Mouse (Mus musculus) limb, embryonic 14.5 days (tissue): Measurements from ENCODE around the gene Myo10. TPM values are rescaled to one million over a fixed set of nuclear protein-coding genes. Genes with fewer than 3 reads are reported as not detected.

ENCODE experiments used
- ATAC-seq: fragments of 200-750 bp; cut with Nextera tagmentation; 2 replicates; pipeline ENCODE4 v1.8.0; 2017; ENCODE audit warnings: low read depth, moderate number of reproducible peaks, moderate TSS enrichment; ENCODE audit not compliant: low FRiP score
- DNase-seq: peaks from one replicate; pipeline ENCODE4 v3.0.0-alpha.2; 2015; ENCODE audit warnings: low spot score
- H3K27ac ChIP-seq: fragments of 300-500 bp; sonication (generic); replicated peaks from 2 replicates; pipeline ENCODE4 v1.5.1; 2014; ENCODE audit warnings: low read depth, mild to moderate bottlenecking, low read length, moderate library complexity, mixed read lengths
- H3K27me3 ChIP-seq: fragments of 300-500 bp; sonication (generic); 2 replicates; pipeline ENCODE4 v1.6.1; 2014; ENCODE audit warnings: low read length, mixed read lengths; ENCODE audit not compliant: control insufficient read depth, insufficient read depth
- H3K36me3 ChIP-seq: fragments of 300-500 bp; sonication (generic); 2 replicates; pipeline ENCODE4 v1.6.1; 2014; ENCODE audit warnings: mild to moderate bottlenecking, low read length, moderate library complexity, mixed read lengths; ENCODE audit not compliant: control insufficient read depth, insufficient read depth
- H3K4me1 ChIP-seq: fragments of 300-500 bp; sonication (generic); 2 replicates; pipeline ENCODE4 v1.6.1; 2014; ENCODE audit warnings: antibody characterized with exemption, low read length, mixed read lengths; ENCODE audit not compliant: control insufficient read depth, insufficient read depth
- H3K4me2 ChIP-seq: fragments of 300-500 bp; sonication (generic); replicated peaks from 2 replicates; pipeline ENCODE4 v1.6.1; 2014; ENCODE audit warnings: low read depth, mild to moderate bottlenecking, low read length, moderate library complexity; ENCODE audit not compliant: severe bottlenecking
- H3K4me3 ChIP-seq: fragments of 300-500 bp; sonication (generic); replicated peaks from 2 replicates; pipeline ENCODE4 v1.5.1; 2014; ENCODE audit warnings: low read length
- H3K9ac ChIP-seq: fragments of 300-500 bp; sonication (generic); 2 replicates; pipeline ENCODE4 v1.6.1; 2014; ENCODE audit warnings: mild to moderate bottlenecking, low read depth, low read length, moderate library complexity; ENCODE audit not compliant: severe bottlenecking
- H3K9me3 ChIP-seq: fragments of 300-500 bp; sonication (generic); 2 replicates; pipeline ENCODE4 v1.6.1; 2016; ENCODE audit warnings: low read length; ENCODE audit not compliant: control insufficient read depth
- POLR2A ChIP-seq: fragments of 200-500 bp; IDR thresholded peaks from 2 replicates; pipeline ENCODE4 v1.8.0; 2012; ENCODE audit warnings: inconsistent platforms, mild to moderate bottlenecking, moderate library complexity, borderline replicate concordance; ENCODE audit not compliant: insufficient read depth, insufficient read length; ENCODE audit errors: extremely low read depth
- WGBS: fragments of 180-500 bp; shearing (Covaris S2); extraction: QIAGEN DNeasy Blood & Tissue Kit; methylation state at CpG from one replicate; pipeline ENCODE4 v1.1.7; 2014; 5-methylcytosine and 5-hydroxymethylcytosine counted together
- polyA plus RNA-seq, 2 experiments: library from polyadenylated mRNA; depleted of rRNA in 1 of 2; stranded (reverse) in 1 of 2; unstranded in 1 of 2; fragments of >200 nt; fragmentation: Nextera tagmentation in 1 of 2; extraction: Ambion mirVana in 1 of 2; gene quantifications; 2 replicates each; pipeline versions ENCODE4 v1.2.1 to v1.2.3; 2012 to 2014

Gene Myo10
- polyA plus RNA-seq, 2 experiments: 26.9 to 28.8 TPM

- H3K27me3 ChIP-seq: no peaks in the 10 kb centered on the region
- DNase-seq (no peak), ATAC-seq (no peak)
- no peak overlapping the region for H3K9ac ChIP-seq
- TF ChIP-seq POLR2A: no peak
- 68% methylated on average over 11 of the region's 11 CpGs for WGBS
- peaks cover 3% of the 10 kb centered on the region; the same call in 1 of the 2 replicates for H3K4me1 ChIP-seq
- no peak overlapping the region for H3K27ac ChIP-seq
- H3K36me3 ChIP-seq: peaks cover 18% of the 10 kb centered on the region
- no peak overlapping the region for H3K4me3 ChIP-seq
- no peaks in the 10 kb centered on the region for H3K9me3 ChIP-seq
- no peak overlapping the region for H3K4me2 ChIP-seq
Observed at GRCm38 (mm10) chr15:25751510-25751909, 129.2 kb downstream of the Myo10 start.

- no peaks in the 10 kb centered on the region for H3K27me3 ChIP-seq
- DNase-seq (peak; percentile 15), ATAC-seq (no peak)
- peaks cover 11% of the 10 kb centered on the region for H3K36me3 ChIP-seq
- no peak overlapping the region for H3K9ac ChIP-seq
- no peak overlapping the region for H3K27ac ChIP-seq
- TF ChIP-seq POLR2A: no peak
- H3K4me2 ChIP-seq: no peak overlapping the region
- WGBS: 50% methylated on average over 1 of the region's 1 CpGs
- H3K9me3 ChIP-seq: no peaks in the 10 kb centered on the region
- H3K4me1 ChIP-seq: peaks cover 3% of the 10 kb centered on the region; the same call in 1 of the 2 replicates
- no peak overlapping the region for H3K4me3 ChIP-seq
Observed at GRCm38 (mm10) chr15:25752597-25752996, 130.3 kb downstream of the Myo10 start.

- Histone ChIP-seq H3K27ac (no peak overlapping the region), H3K9me3 (no peaks in the 10 kb centered on the region), H3K4me2 (no peak overlapping the region), H3K27me3 (no peaks in the 10 kb centered on the region), H3K36me3 (peaks cover 11% of the 10 kb centered on the region), H3K4me3 (no peak overlapping the region), H3K9ac (no peak overlapping the region), H3K4me1 (peaks cover 3% of the 10 kb centered on the region; the same call in 1 of the 2 replicates)
- ATAC-seq (no peak), DNase-seq (no peak)
- no peak for TF ChIP-seq POLR2A
- WGBS: 49% methylated on average over 9 of the region's 9 CpGs
Observed at GRCm38 (mm10) chr15:25753003-25753402, 130.7 kb downstream of the Myo10 start.

GRCm38 (mm10) chr15:25753878-25754277 lies 131.6 kb downstream of the Myo10 start:
- H3K27ac ChIP-seq: no peak overlapping the region
- ATAC-seq (no peak), DNase-seq (no peak)
- no peak overlapping the region for H3K9ac ChIP-seq
- H3K4me1 ChIP-seq: peaks cover 3% of the 10 kb centered on the region; the same call in 1 of the 2 replicates
- H3K4me3 ChIP-seq: no peak overlapping the region
- TF ChIP-seq POLR2A: no peak
- no peak overlapping the region for H3K4me2 ChIP-seq
- H3K36me3 ChIP-seq: peaks cover 7% of the 10 kb centered on the region
- H3K9me3 ChIP-seq: no peaks in the 10 kb centered on the region
- H3K27me3 ChIP-seq: no peaks in the 10 kb centered on the region

- no peak for DNase-seq
- WGBS: 34% methylated on average over 13 of the region's 13 CpGs
- ATAC-seq: no peak
- H3K4me1 ChIP-seq: peaks cover 3% of the 10 kb centered on the region; the same call in 1 of the 2 replicates
- no peak overlapping the region for H3K4me2 ChIP-seq
- H3K9ac ChIP-seq: no peak overlapping the region
- no peaks in the 10 kb centered on the region for H3K9me3 ChIP-seq
- TF ChIP-seq POLR2A: no peak
- no peak overlapping the region for H3K27ac ChIP-seq
- no peak overlapping the region for H3K4me3 ChIP-seq
- H3K27me3 ChIP-seq: no peaks in the 10 kb centered on the region
- H3K36me3 ChIP-seq: peaks cover 9% of the 10 kb centered on the region
Observed at GRCm38 (mm10) chr15:25754342-25754951, 132.1 kb downstream of the Myo10 start.
